Mouse (Mus musculus) layer of hippocampus, adult 2 months (tissue): ENCODE measurements at regions not wholly inside any gene's neighbourhood (a gene's known extent, or its start where the extent isn't known, plus 50 kb on each side); places are given as distances from the start of the nearest gene placed in this dataset.

Experiments used
- DNase-seq, 2 experiments: peaks; one replicate each; pipeline ENCODE4 v3.0.0; 2022; ENCODE audit warnings: low spot score in 2 of 2
- H3K27ac ChIP-seq: fragments of 200-600 bp; 2 replicates; pipeline ENCODE4 v1.8.1; 2022
- H3K4me3 ChIP-seq: fragments of 200-600 bp; 2 replicates; pipeline ENCODE4 v1.8.1; 2022; ENCODE audit warnings: mild to moderate bottlenecking
- CTCF ChIP-seq: fragments of 200-600 bp; conservative IDR thresholded peaks from 2 replicates; pipeline ENCODE4 v1.8.1; 2022; ENCODE audit warnings: antibody characterized with exemption, mild to moderate bottlenecking, moderate library complexity

DNA sequence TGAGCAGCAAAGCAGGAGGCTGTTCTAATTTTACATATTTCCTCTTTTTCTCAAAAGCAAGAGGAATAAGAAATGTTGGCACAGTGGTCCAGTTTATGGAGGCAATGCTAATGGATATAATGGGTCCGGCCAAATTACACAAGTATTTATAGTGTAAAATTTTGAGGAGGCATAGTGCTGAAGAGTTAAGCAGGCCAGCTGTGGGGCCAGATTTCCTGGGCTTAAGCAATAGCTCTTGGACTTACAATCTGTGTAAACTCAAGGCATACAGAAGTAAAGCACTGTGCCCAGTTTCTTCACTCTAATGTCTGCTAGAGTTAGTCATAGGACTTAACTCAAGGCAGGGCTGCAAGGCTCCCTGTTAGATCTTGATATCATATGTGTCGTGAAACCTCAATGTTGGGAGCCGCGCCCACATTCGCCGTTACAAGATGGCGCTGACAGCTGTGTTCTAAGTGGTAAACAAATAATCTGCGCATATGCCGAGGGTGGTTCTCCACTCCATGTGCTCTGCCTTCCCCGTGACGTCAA lies 2094.9 kb downstream of the 4930444P10Rik start:
- Histone ChIP-seq H3K4me3 (no peak overlapping the region), H3K27ac (no peak overlapping the region)
- DNase-seq: no peak
- no peak for TF ChIP-seq CTCF

DNA sequence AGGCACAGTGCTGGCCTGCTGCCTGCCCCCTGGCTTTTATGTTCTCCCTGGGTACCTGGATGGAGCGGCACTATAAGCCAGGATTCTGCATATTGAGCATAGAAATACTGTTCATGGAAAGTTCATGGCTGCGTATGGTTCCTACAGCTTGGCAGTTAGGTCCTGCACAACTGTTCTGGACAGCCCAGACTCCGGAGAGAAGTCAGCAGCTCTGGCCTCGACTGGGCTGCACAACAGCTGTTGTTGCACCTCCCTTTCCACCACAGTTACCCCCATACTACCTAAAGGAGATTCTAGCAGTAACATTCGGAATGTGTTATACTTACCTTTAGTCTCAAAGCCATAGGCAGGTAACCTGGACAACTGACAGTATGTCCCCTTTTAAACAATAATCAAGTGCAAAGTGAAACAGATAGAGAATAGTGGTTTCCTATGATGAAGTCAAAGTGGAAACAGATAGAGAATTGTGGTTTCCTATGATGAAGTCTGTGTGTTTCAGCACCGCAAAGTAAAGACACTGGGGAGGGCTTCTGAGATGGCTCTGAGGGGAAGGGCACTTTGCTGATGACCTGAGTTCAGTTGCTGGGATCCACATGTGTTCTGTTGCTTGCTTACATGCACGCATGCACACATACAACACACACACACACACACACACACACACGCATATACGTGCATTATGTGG lies 2099.2 kb downstream of the 4930444P10Rik start:
- TF ChIP-seq CTCF: no peak

DNA sequence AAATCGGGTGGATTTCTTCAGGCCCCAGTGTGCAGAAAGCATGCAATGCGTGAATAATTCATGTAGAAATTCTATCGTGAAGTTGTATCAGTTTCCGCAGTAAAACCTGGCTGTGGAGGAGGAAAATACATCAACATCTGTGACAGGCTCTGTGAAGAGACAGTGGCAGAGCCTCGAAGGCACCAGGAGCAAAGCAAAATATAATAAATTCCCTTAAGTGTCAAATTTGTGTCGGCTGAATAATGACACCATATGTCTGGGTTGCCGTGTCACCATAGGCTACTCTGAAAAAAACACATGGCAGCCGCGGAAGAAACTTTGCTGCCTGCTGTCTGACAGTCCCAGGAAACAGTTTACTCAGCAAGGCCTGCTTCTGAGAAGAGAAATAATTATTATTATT lies 2100.1 kb downstream of the 4930444P10Rik start:
- no peak for TF ChIP-seq CTCF
- Histone ChIP-seq H3K4me3 (no peak overlapping the region), H3K27ac (no peak overlapping the region)
- no peak for DNase-seq

More for the DNA sequence above, 2099.2 kb downstream of the 4930444P10Rik start:
- Histone ChIP-seq H3K4me3 (no peak overlapping the region), H3K27ac (no peak overlapping the region)
- no peak for DNase-seq

DNA sequence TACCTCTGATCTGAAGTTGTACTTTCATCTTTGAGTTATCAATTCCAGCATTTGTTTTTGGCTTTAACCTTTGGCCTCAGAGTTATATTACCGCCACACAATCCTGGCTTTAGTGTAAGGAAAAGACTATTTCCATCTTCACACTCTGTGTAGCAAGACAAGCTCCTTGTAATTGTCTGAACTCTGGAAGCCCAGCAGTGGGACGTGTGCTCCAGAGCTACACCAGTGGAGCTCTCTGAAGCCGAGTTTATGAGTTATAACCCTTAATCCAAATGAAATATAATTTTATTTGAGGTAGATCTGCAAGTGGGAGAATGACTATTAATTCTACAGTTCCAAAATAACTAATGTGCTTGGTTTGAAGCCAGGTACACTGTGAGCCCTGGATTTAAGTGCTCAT lies 2103.8 kb downstream of the 4930444P10Rik start:
- TF ChIP-seq CTCF: no peak
- no peak for DNase-seq
- Histone ChIP-seq H3K4me3 (no peak overlapping the region), H3K27ac (no peak overlapping the region)

DNA sequence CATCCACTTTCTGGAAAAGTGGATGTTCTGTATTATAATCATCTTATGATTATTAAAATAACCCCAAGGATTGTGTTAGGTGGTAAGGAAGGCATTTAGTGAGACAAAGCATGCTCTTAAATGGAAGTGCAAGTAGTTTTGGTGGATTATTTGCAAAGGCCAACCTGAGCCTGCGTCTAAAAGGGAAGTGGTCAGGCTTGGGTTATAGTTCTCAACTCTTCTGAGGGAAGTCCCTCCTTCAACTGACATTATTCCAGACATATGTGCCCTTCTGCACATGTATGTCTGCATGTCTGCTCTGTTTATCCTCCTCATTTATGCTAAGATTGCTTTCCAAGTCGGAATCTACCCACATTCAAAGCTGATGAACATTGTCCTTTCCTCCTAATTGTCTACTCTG lies 2108.3 kb downstream of the 4930444P10Rik start:
- Histone ChIP-seq H3K27ac (no peak overlapping the region), H3K4me3 (no peak overlapping the region)
- DNase-seq: no peak
- TF ChIP-seq CTCF: no peak

DNA sequence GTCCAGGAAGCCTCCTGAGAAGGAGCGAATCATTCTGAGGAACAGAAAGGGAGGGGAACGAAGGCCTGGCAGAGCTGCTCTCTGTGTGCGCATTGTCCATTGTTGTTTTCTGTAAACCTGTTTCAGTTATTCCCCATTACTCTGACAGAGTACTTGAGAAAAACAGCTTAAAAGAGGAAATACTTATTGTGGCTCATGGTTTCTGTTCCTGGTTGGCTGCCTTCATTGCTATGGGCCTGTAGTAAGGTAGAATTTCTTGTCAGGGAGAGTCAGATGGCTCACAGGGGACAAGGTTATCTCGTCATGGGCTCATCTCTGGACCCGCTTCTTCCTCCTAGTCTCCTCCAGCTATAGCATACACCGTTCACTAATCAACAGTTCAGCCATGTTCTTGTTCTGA lies 2112.9 kb downstream of the 4930444P10Rik start:
- Histone ChIP-seq H3K27ac (no peak overlapping the region), H3K4me3 (no peak overlapping the region)
- DNase-seq: no peak
- TF ChIP-seq CTCF: no peak

DNA sequence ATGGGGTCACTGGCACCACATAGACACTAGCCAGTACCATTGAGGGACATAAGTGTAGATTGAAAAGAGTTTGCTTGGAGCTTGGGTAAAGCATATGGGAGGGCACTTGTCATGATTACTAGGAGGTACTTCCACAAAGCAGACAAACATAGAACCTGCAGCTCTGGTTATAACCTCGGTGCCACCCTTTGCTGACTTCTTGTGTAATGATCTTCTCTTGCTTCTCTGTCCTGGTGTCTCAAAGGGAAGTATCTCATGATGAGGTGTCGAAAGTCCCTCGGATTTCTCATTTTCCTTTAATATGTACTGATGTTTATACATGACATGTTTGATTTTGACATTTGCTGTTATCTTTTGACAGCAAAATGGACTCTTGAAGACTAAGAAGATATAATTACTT lies 2114.5 kb downstream of the 4930444P10Rik start:
- no peak for TF ChIP-seq CTCF
- Histone ChIP-seq H3K4me3 (no peak overlapping the region), H3K27ac (no peak overlapping the region)
- no peak for DNase-seq

DNA sequence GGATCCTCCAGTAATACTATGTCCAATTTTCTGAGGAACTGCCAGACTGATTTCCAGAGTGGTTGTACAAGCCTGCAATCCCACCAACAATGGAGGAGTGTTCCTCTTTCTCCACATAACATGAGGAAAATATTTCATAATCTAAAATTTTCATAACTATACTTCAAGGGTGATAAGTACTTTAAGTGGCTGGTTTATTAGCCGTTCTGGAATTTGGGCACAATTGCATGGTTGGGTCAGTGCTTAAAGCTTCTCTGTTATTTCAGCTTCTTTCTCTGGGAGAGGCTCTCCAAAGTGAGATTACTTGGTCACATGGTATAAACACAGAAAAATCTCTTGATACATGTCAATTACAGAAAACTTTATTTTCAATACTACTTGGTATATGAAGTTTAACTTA lies 2115.9 kb downstream of the 4930444P10Rik start:
- Histone ChIP-seq H3K4me3 (no peak overlapping the region), H3K27ac (no peak overlapping the region)
- no peak for TF ChIP-seq CTCF
- DNase-seq: no peak

DNA sequence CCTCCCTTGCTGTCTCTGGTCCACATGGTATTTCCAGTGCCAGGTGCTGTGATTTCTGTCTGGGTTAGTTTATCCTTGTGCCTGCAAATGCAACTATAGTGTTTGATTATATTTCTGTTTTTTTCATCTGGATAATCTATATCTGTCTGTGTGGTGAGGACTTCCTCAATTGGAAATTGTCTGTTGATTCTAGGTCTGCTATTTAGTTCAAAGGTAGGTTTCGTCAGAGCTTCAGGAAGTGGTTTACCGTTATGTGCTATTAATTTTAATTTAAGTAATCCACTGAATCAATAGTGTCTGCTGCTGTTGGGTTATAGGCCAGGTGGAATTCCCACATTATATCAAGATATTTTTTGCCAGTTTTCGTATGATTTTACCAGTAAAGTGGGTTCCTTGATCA lies 2143.9 kb downstream of the 4930444P10Rik start:
- DNase-seq: no peak
- no peak overlapping the region for H3K27ac ChIP-seq
- no peak for TF ChIP-seq CTCF
- no peak overlapping the region for H3K4me3 ChIP-seq

DNA sequence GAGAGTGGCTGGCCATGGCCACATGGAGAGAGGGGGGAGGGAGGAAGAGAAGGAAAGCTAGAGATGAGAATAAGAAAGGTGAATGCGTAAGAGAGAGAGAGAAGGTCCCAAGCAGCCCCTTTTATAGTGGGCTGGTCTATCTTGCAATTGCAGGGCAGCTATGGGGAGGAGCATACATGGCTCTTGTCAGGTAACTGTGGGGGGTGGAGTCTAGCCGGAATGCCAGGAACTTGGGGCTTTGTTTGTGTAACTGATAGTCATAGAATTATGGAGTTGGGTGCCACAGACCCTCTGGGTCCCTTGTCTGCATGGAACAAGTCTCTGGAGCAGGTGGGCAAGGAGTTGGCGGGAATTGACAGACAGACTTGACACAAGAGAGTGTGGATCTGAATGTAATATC lies 2151.8 kb downstream of the 4930444P10Rik start:
- DNase-seq: no peak
- no peak overlapping the region for H3K4me3 ChIP-seq
- TF ChIP-seq CTCF: no peak
- H3K27ac ChIP-seq: no peak overlapping the region

DNA sequence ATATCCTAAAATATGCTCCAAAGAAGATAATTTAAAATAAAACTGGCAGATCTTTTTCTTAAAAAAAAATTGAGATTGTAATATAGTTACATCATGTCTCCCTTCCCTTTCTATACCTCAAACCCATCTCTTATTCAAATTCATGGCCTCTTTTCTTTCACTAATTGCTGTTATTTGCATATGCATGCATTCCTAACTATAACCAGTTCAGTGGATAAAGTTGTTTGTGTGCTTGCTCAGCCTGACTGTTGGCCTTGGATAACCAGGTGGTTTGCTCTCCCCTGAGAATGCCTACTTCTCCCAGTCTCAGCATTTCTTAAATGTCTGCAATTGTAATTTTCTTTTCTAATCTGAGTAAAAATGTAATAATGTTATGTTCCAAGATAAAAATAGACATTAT lies 2154.8 kb downstream of the 4930444P10Rik start:
- TF ChIP-seq CTCF: no peak
- no peak overlapping the region for H3K4me3 ChIP-seq
- DNase-seq: no peak
- no peak overlapping the region for H3K27ac ChIP-seq

DNA sequence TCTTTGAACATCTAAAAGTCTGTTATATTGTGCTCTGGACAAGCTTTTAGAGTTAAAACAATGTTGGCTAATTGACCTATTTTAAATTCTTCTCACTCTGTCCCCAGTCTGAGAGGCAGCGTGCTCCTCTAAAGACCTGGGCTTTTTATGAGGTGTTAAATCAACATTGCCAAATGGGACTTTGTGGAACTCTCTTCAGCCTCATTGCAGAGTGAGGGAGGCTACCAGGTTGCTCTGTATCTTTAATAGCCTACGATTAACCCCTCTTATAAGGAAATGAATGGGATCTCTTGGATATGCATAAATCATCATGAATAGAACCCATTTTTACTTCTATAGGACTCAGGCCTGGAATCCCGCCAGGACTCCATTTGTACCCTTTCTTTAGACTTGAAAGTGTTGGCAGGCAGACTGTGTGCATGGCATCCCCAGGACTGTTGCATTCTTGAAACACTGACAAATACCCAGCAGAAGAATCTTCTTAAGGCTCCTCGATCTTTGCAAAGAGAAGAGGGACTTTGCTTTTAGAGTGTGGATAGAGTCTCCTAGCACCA lies 2157.1 kb downstream of the 4930444P10Rik start:
- no peak for DNase-seq
- Histone ChIP-seq H3K27ac (no peak overlapping the region), H3K4me3 (no peak overlapping the region)
- TF ChIP-seq CTCF: no peak

DNA sequence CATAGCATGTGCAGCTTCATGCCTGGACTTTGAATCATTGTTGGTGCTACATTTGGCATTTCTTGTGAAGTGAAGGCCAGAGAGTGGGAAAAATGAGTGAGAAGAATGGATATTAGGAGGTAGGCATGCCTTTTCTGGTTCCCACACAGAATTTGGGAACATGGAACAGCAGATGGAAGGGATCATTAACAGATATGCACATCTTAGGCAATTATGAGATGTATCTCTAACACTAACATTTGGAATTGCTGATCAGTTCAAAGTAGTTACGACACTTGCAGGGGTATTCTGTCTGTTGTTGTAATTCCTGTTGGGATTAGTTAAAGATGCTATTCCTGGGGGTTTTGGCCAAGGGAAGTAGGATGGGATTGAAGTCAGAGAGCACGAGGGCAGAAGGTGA lies 2164.4 kb downstream of the 4930444P10Rik start:
- DNase-seq: no peak
- no peak overlapping the region for H3K27ac ChIP-seq
- H3K4me3 ChIP-seq: no peak overlapping the region
- TF ChIP-seq CTCF: no peak

DNA sequence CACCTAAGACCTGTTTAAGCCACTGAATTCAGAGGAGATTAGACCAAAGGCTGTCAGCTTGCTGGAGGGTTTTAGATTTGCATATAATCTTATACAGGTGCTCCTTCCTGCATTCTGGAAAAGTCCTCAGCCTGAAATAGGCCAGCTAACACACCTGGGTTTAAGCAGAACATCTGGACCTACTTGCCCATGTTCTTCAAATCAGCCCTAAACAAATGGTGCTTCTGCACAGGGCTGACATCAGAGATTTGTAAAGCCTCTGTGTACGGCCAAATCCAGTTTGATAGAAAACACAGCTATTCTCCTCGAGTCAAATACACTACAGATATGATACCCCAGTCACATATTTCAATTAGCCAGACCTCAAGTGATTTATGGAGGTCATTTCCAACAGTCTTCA lies 2165.2 kb downstream of the 4930444P10Rik start:
- H3K27ac ChIP-seq: no peak overlapping the region
- no peak overlapping the region for H3K4me3 ChIP-seq
- no peak for TF ChIP-seq CTCF
- no peak for DNase-seq
